Mouse (Mus musculus): ENCODE results near the gene Rbm20. TPM values are rescaled to one million over a fixed set of nuclear protein-coding genes. Genes with fewer than 3 reads are reported as not detected.
"Not testable (repeated sequence)": the region's sequence is repeated elsewhere in the genome, so short reads cannot be mapped to it uniquely, and the experiment has no call there.

Gene Rbm20
- total and polyA plus RNA-seq, 3 experiments, result 0.05 to 0.56 (median 0.08) TPM

GRCm38 (mm10) chr19:53653624-53654467 is 23.3 kb upstream of the Rbm20 start:
- H3K27ac ChIP-seq (ENCODE audit: insufficient read depth, low read depth), result no peak overlapping the region
- TF ChIP-seq NRF1 (IDR thresholded peaks at IDR 0.05; ENCODE audit: low read depth, low read length) (no peak), CTCF (conservative IDR thresholded peaks at IDR 0.05 in 1 of 2, IDR thresholded peaks at IDR 0.05 in 1 of 2; ENCODE audit: low read depth in 2 of 2, low read length in 2 of 2) (no peak), GABPA (IDR thresholded peaks at IDR 0.05; ENCODE audit: insufficient replicate concordance, low read depth, low read length) (no peak), ZNF384 (IDR thresholded peaks at IDR 0.05; ENCODE audit: low read depth, low read length) (no peak), RCOR1 (conservative IDR thresholded peaks at IDR 0.05; ENCODE audit: low read depth, low read length) (no peak), NELFE (IDR thresholded peaks at IDR 0.05; ENCODE audit: low read depth, low read length) (no peak), KAT2A (IDR thresholded peaks at IDR 0.05; ENCODE audit: insufficient replicate concordance, low read length) (no peak), EP300 (IDR thresholded peaks at IDR 0.05; ENCODE audit: low read length) (no peak), MYC (IDR thresholded peaks at IDR 0.05; ENCODE audit: low read depth, low read length) (no peak), ETS1 (conservative IDR thresholded peaks at IDR 0.05; ENCODE audit: low read depth, low read length) (no peak), POLR2AphosphoS2 (IDR thresholded peaks at IDR 0.05; ENCODE audit: low read depth, low read length) (no peak), PAX5 (IDR thresholded peaks at IDR 0.05; ENCODE audit: low read length) (no peak), RAD21 (IDR thresholded peaks at IDR 0.05; ENCODE audit: low read depth, low read length) (no peak), CHD2 (IDR thresholded peaks at IDR 0.05; ENCODE audit: low read length) (no peak), MAX (IDR thresholded peaks at IDR 0.05; ENCODE audit: low read length) (no peak), MAZ (IDR thresholded peaks at IDR 0.05; ENCODE audit: low read depth, low read length) (no peak)
- H3K4me3 ChIP-seq (replicated peaks in 1 of 3; ENCODE audit: low read depth in 2 of 3, low read length in 2 of 3, poor library complexity in 1 of 3), result no peak overlapping the region
- H3K79me2 ChIP-seq (replicated peaks; ENCODE audit: control insufficient read depth, extremely low read depth, insufficient read depth, poor library complexity, severe bottlenecking), result no peaks in the 10 kb centered on the region
- dilution Hi-C loops (cut with MboI; ENCODE audit: extremely low pct_ligation_motif_present, extremely low pct_unique_long_range_greater_than_20kb, low sequenced_read_pairs) (no loop called here), in situ Hi-C loops (cut with MboI; ENCODE audit: low pct_ligation_motif_present, low pct_unique_long_range_greater_than_20kb, low sequenced_read_pairs) (loop anchor here (5.0 kb wide), 1 partner anchor 73 kb away; no protein-coding TSS in a partner anchor)
- no peak overlapping the region for H3K4me2 ChIP-seq (ENCODE audit: insufficient read depth, low read depth, poor library complexity, severe bottlenecking)
- no peak overlapping the region for H3K9ac ChIP-seq (ENCODE audit: insufficient read depth, low read depth)
- H3K4me1 ChIP-seq (ENCODE audit: control insufficient read depth in 1 of 2, insufficient read depth in 2 of 2), result peaks cover 4 to 10% of the 10 kb centered on the region in 2 experiments; a peak in 2 of 4 replicates
- H3K27me3 ChIP-seq (replicated peaks), result no peaks in the 10 kb centered on the region
- H3K9me3 ChIP-seq (replicated peaks; ENCODE audit: low read length), result no peaks in the 10 kb centered on the region
- DNase-seq (ENCODE audit: extremely low read depth), result no peak
- H3K36me3 ChIP-seq (replicated peaks in 1 of 2; ENCODE audit: control insufficient read depth in 1 of 2, insufficient read depth in 1 of 2, low read length in 1 of 2), result peaks cover 0 to 12% of the 10 kb centered on the region in 2 experiments

- H3K27me3 ChIP-seq (replicated peaks); H3K4me1 ChIP-seq (ENCODE audit: control insufficient read depth in 1 of 2, insufficient read depth in 2 of 2); H3K36me3 ChIP-seq (replicated peaks in 1 of 2; ENCODE audit: control insufficient read depth in 1 of 2, insufficient read depth in 1 of 2, low read length in 1 of 2); in situ Hi-C loops (cut with MboI; ENCODE audit: low pct_ligation_motif_present, low pct_unique_long_range_greater_than_20kb, low sequenced_read_pairs); H3K79me2 ChIP-seq (replicated peaks; ENCODE audit: control insufficient read depth, extremely low read depth, insufficient read depth, poor library complexity, severe bottlenecking); H3K9me3 ChIP-seq (replicated peaks; ENCODE audit: low read length); H3K4me3 ChIP-seq (replicated peaks in 1 of 3; ENCODE audit: low read depth in 2 of 3, low read length in 2 of 3, poor library complexity in 1 of 3); H3K27ac ChIP-seq (ENCODE audit: insufficient read depth, low read depth); H3K9ac ChIP-seq (ENCODE audit: insufficient read depth, low read depth); DNase-seq (ENCODE audit: extremely low read depth); dilution Hi-C loops (cut with MboI; ENCODE audit: extremely low pct_ligation_motif_present, extremely low pct_unique_long_range_greater_than_20kb, low sequenced_read_pairs); H3K4me2 ChIP-seq (ENCODE audit: insufficient read depth, low read depth, poor library complexity, severe bottlenecking): not testable (repeated sequence)
- 0 out of 2 replicates have a peak, but pooled peaks have one; percentile 44 for TF ChIP-seq ZNF384 (IDR thresholded peaks at IDR 0.05; ENCODE audit: low read depth, low read length)
Observed at GRCm38 (mm10) chr19:53656443-53656842, 20.7 kb upstream of the Rbm20 start.

Data from CH12.LX (cell line).